Mouse (Mus musculus): ENCODE results near the gene Vmn1r151. TPM values are rescaled to one million over a fixed set of nuclear protein-coding genes. Genes with fewer than 3 reads are reported as not detected.
"Not testable (repeated sequence)": the region's sequence is repeated elsewhere in the genome, so short reads cannot be mapped to it uniquely, and the experiment has no call there.

Gene Vmn1r151
- polyA plus RNA-seq (2016; fragmentation: Nextera tagmentation; extraction: Ambion mirVana): not detected in 2 replicates

- not testable (repeated sequence) for H3K27ac ChIP-seq (replicated peaks); H3K36me3 ChIP-seq; H3K9me3 ChIP-seq (replicated peaks); H3K27me3 ChIP-seq (ENCODE audit: low read depth, poor library complexity, severe bottlenecking); DNase-seq (ENCODE audit: low spot score); H3K4me1 ChIP-seq; H3K4me3 ChIP-seq
- WGBS: 62% methylated on average over 2 of the region's 3 CpGs
Observed at GRCm38 (mm10) chr7:22499578-22499977, at the start of gene Vmn1r151. TSS of gene Vmn1r151 (minus strand) at chr7:22499678.

GRCm38 (mm10) chr7:22534787-22535186 is 35.3 kb upstream of the Vmn1r151 start, which contains the start of gene Gm8677:
TSS of gene Gm8677 (minus strand) at chr7:22534887.
- H3K9me3 ChIP-seq (replicated peaks); DNase-seq (ENCODE audit: low spot score); H3K27ac ChIP-seq (replicated peaks); H3K27me3 ChIP-seq (ENCODE audit: low read depth, poor library complexity, severe bottlenecking); H3K4me3 ChIP-seq; H3K36me3 ChIP-seq; H3K4me1 ChIP-seq: not testable (repeated sequence)
- no CpG with 5 or more reads among the region's 1 CpGs for WGBS

DNA sequence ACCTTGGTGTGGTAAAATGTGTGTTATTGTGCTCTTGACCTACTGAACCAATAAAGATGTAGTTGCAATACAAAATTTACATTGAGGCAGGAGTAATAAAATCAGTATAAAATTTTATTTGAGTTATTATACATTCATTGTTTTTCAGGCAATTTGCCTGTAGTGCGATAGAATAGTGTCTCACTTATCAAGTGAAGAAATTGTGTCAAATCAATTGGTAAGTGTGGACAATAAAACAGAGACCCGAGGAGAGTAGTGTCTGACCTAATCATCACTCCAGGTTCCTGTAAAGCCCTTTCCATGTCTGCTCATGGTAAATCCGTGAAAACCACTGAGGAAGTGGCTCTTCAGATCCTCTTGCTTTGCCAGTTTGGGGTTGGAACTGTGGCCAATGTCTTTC is 23.2 kb upstream of the Vmn1r151 start, which contains the start of gene Vmn1r152:
Gene Vmn1r152 (plus strand): TSS at position 301 of the 400 bp plus-strand sequence.
- not testable (repeated sequence) for H3K4me3 ChIP-seq; H3K4me1 ChIP-seq; H3K9me3 ChIP-seq (replicated peaks); DNase-seq (ENCODE audit: low spot score); H3K36me3 ChIP-seq; H3K27ac ChIP-seq (replicated peaks); H3K27me3 ChIP-seq (ENCODE audit: low read depth, poor library complexity, severe bottlenecking)
- WGBS: no CpG with 5 or more reads among the region's 3 CpGs

GRCm38 (mm10) chr7:22463975-22464374 is 35.5 kb downstream of the Vmn1r151 start, which contains the start of gene Gm10665:
TSS of gene Gm10665 (minus strand) at chr7:22464075.
- H3K36me3 ChIP-seq; H3K27me3 ChIP-seq (ENCODE audit: low read depth, poor library complexity, severe bottlenecking); H3K27ac ChIP-seq (replicated peaks); H3K9me3 ChIP-seq (replicated peaks); H3K4me3 ChIP-seq; H3K4me1 ChIP-seq; DNase-seq (ENCODE audit: low spot score): not testable (repeated sequence)
- WGBS: no CpG with 5 or more reads among the region's 5 CpGs

Other genes with a start within 250 kb of the Vmn1r151 start
- gene Gm4187, start 170.0 kb downstream of the Vmn1r151 start, polyA plus RNA-seq (2016; fragmentation: Nextera tagmentation; extraction: Ambion mirVana): not detected in 2 replicates
- not detected in 2 replicates for gene Gm8660, start 128.6 kb downstream of the Vmn1r151 start, polyA plus RNA-seq (2016; fragmentation: Nextera tagmentation; extraction: Ambion mirVana)
- gene Vmn1r148, start 86.1 kb downstream of the Vmn1r151 start, polyA plus RNA-seq (2016; fragmentation: Nextera tagmentation; extraction: Ambion mirVana): not detected in 2 replicates
- not detected in 2 replicates for gene Vmn1r149, start 61.4 kb downstream of the Vmn1r151 start, polyA plus RNA-seq (2016; fragmentation: Nextera tagmentation; extraction: Ambion mirVana)
- gene Gm10665, start 35.6 kb downstream of the Vmn1r151 start, polyA plus RNA-seq (2016; fragmentation: Nextera tagmentation; extraction: Ambion mirVana): not detected in 2 replicates
- gene Vmn1r152, start 23.3 kb upstream of the Vmn1r151 start, polyA plus RNA-seq (2016; fragmentation: Nextera tagmentation; extraction: Ambion mirVana): not detected in 2 replicates
- not detected in 2 replicates for gene Gm8677, start 35.2 kb upstream of the Vmn1r151 start, polyA plus RNA-seq (2016; fragmentation: Nextera tagmentation; extraction: Ambion mirVana)
- gene Gm4201, start 65.7 kb upstream of the Vmn1r151 start, polyA plus RNA-seq (2016; fragmentation: Nextera tagmentation; extraction: Ambion mirVana): not detected in 2 replicates
- gene Gm4565, start 88.4 kb upstream of the Vmn1r151 start, polyA plus RNA-seq (2016; fragmentation: Nextera tagmentation; extraction: Ambion mirVana): not detected in 2 replicates
- not detected in 2 replicates for gene Vmn1r155, start 158.3 kb upstream of the Vmn1r151 start, polyA plus RNA-seq (2016; fragmentation: Nextera tagmentation; extraction: Ambion mirVana)
- gene Gm8693, start 192.6 kb upstream of the Vmn1r151 start, polyA plus RNA-seq (2016; fragmentation: Nextera tagmentation; extraction: Ambion mirVana): not detected in 2 replicates
- gene Gm4567, start 220.0 kb upstream of the Vmn1r151 start, polyA plus RNA-seq (2016; fragmentation: Nextera tagmentation; extraction: Ambion mirVana): not detected in 2 replicates